Mouse (Mus musculus) frontal cortex, postnatal 36 days (tissue): ENCODE measurements around the gene Olfr1113.
"Not testable (repeated sequence)": the region's sequence is repeated elsewhere in the genome, so short reads cannot be mapped to it uniquely, and the experiment has no call there.

ENCODE experiments used
- DNase-seq, 2 experiments: peaks; one replicate each; pipeline ENCODE4 v3.0.0; 2022; ENCODE audit warnings: low spot score in 2 of 2

Gene Olfr1113

GRCm38 (mm10) chr2:87208670-87209069 lies at the start of gene Olfr1113:
Gene Olfr1113, plus strand, starts transcription at chr2:87208970.
- no peak for DNase-seq

GRCm38 (mm10) chr2:87167731-87168130 lies 41.0 kb upstream of the Olfr1113 start:
- not testable (repeated sequence) for DNase-seq

GRCm38 (mm10) chr2:87187498-87187897 lies 21.3 kb upstream of the Olfr1113 start, which contains the start of gene Olfr1112:
Gene Olfr1112, plus strand, starts transcription at chr2:87187798.
- no peak for DNase-seq

GRCm38 (mm10) chr2:87247713-87248112 lies 38.9 kb downstream of the Olfr1113 start, which contains the start of gene Olfr1115:
Gene Olfr1115, plus strand, starts transcription at chr2:87248013.
- no peak for DNase-seq
